In the genomic region with DNA sequence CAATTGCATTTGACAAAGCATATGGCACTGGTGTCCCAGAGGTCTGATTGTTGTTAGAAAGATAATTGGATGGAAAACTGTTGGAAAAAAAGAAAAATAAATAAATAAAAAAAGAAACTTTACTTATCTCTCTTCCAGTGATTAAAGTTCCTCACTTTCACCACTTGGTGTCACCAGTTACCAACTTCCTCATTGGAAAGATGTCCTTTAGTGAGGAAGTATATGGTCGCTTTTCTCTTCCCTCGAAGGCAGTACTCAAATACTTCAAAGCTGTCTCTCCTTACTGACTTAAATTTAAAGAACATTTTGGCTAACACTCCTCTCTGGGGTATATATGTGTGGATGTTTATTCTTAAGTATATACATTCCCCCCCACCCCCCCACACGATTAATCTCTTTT, we compare ENCODE assay signal across 9 mouse cellular contexts. TPM values are rescaled to one million over a fixed set of nuclear protein-coding genes. Genes with fewer than 3 reads are reported as not detected.
DNase-seq lines count a peak whose midpoint lies in the region; ATAC-seq lines count a peak whose summit lies in the region.
"Had no signal": no experiment of that assay in that cellular context is flagged by ENCODE, and none has a peak within 500 bp of the region (broad histone marks: within the 10 kb centered on the region; RNA-seq: fewer than 3 reads in every experiment).

No protein-coding gene starts in this region.

- H3K9ac ChIP-seq in midbrain, embryonic 12.5 days (replicated peaks) = no peak overlapping the region
- H3K9ac ChIP-seq in midbrain, embryonic 11.5 days (ENCODE audit: low read length) = no peak overlapping the region

- ATAC-seq in cerebellum, adult (ENCODE audit: insufficient number of reproducible peaks, low FRiP score, low TSS enrichment) = peak; percentile 63; the same call in 1 of the 2 replicates
- 0 out of 2 replicates have a peak, but pooled peaks have one; percentile 38 for ATAC-seq in midbrain, embryonic 12.5 days (ENCODE audit: low FRiP score, low read depth)
- ATAC-seq in midbrain, embryonic 11.5 days (ENCODE audit: low FRiP score) = no peak

- H3K9me3 ChIP-seq in midbrain, embryonic 12.5 days = no peaks in the 10 kb centered on the region
- no peaks in the 10 kb centered on the region for H3K9me3 ChIP-seq in midbrain, embryonic 11.5 days (ENCODE audit: control insufficient read depth, low read length)

- WGBS in midbrain, embryonic 12.5 days = 55% methylated on average over 3 of the region's 3 CpGs
- 62% methylated on average over 3 of the region's 3 CpGs for WGBS in midbrain, embryonic 11.5 days

- H3K36me3 ChIP-seq in midbrain, embryonic 12.5 days = peaks cover 53% of the 10 kb centered on the region
- peaks cover 8% of the 10 kb centered on the region; the same call in 1 of the 2 replicates for H3K36me3 ChIP-seq in midbrain, embryonic 11.5 days (ENCODE audit: control insufficient read depth, insufficient read depth, low read length)

- peaks cover 3% of the 10 kb centered on the region; the same call in 1 of the 2 replicates for H3K4me1 ChIP-seq in midbrain, embryonic 12.5 days
- H3K4me1 ChIP-seq in midbrain, embryonic 11.5 days (ENCODE audit: control insufficient read depth, insufficient read depth, low read length) = no peaks in the 10 kb centered on the region

- H3K27me3 ChIP-seq in midbrain, embryonic 12.5 days = no peaks in the 10 kb centered on the region
- H3K27me3 ChIP-seq in midbrain, embryonic 11.5 days (ENCODE audit: control insufficient read depth, insufficient read depth, low read length) = no peaks in the 10 kb centered on the region

- H3K27ac ChIP-seq in midbrain, embryonic 12.5 days (replicated peaks) = no peak overlapping the region
- no peak overlapping the region for H3K27ac ChIP-seq in midbrain, embryonic 11.5 days (ENCODE audit: low read depth, low read length)

- H3K4me3 ChIP-seq in midbrain, embryonic 12.5 days = no peak overlapping the region
- no peak overlapping the region for H3K4me3 ChIP-seq in midbrain, embryonic 11.5 days (ENCODE audit: low read depth, low read length)
- H3K4me3 ChIP-seq: erythroblast, embryonic 14.5 days had no signal

- DNase-seq in cerebellum, adult 11 months = no peak
- no peak for DNase-seq in midbrain, embryonic 11.5 days (ENCODE audit: low spot score, missing footprints)
- peak; percentile 72 for DNase-seq in induced T-regulatory cell, adult 2 months (ENCODE audit: low read depth)
- peak; percentile 49 for DNase-seq in retina, postnatal 7 days (ENCODE audit: low read depth, low spot score)
- no peak for DNase-seq in testis, postnatal 14 days (ENCODE audit: low spot score)
- no peak for DNase-seq in spleen, postnatal 14 days (ENCODE audit: low spot score in 2 of 2)

- no peak overlapping the region for H3K4me2 ChIP-seq in midbrain, embryonic 12.5 days (replicated peaks)
- no peak overlapping the region for H3K4me2 ChIP-seq in midbrain, embryonic 11.5 days

RNA-seq across cellular contexts. Expression of a gene that starts 28.1 kb away (rescaled TPM):
- polyA plus RNA-seq in midbrain, embryonic 12.5 days (2016; fragmentation: Nextera tagmentation; extraction: Ambion mirVana) = 94.2 and 98.4 TPM in 2 replicates
- polyA plus RNA-seq in midbrain, embryonic 11.5 days (2014; fragmentation: Nextera tagmentation; extraction: Ambion mirVana) = 91.4 and 92.2 TPM in 2 replicates

Comparison
In these comparisons a context has a peak if more than half of its experiments do, and no peak if none do; other contexts are left out.
1. DNase-seq: peak in induced T-regulatory cell, adult 2 months (single experiment) and retina, postnatal 7 days (single experiment); none in cerebellum, adult 11 months (single experiment), midbrain, embryonic 11.5 days (single experiment), testis, postnatal 14 days (single experiment) and spleen, postnatal 14 days (0 of 2).